Mouse (Mus musculus) gastrocnemius, postnatal 36 days (tissue): ENCODE data around the gene Nf2. TPM values are rescaled to one million over a fixed set of nuclear protein-coding genes. Genes with fewer than 3 reads are reported as not detected.
"Not testable (repeated sequence)": the region's sequence is repeated elsewhere in the genome, so short reads cannot be mapped to it uniquely, and the experiment has no call there.

ENCODE experiments used
- DNase-seq, 2 experiments: peaks; one replicate each; pipeline ENCODE4 v3.0.0; 2022
- intact Hi-C: fragments of 180-260 bp; cut with DNase I; formaldehyde crosslinking; loops from one replicate; pipeline ENCODE4 v1.15.1; 2025
- total RNA-seq, 2 experiments: library from RNA; stranded (reverse); gene quantifications; 2 replicates each; pipeline ENCODE4 v1.2.3; 2021

Nf2 gene
- total RNA-seq, 2 experiments from 2014 or later, result 45.7 to 47.4 TPM

GRCm38 (mm10) chr11:4840942-4841526 is 8.3 kb downstream of the Nf2 start:
- intact Hi-C loops, result no loop called here
- no peak for DNase-seq

- no peak for DNase-seq
- intact Hi-C loops, result loop anchor here (10.0 kb wide), 1 partner anchor 403 kb away; no protein-coding TSS in a partner anchor
Observed at GRCm38 (mm10) chr11:4838235-4838634, 11.1 kb downstream of the Nf2 start.

DNA sequence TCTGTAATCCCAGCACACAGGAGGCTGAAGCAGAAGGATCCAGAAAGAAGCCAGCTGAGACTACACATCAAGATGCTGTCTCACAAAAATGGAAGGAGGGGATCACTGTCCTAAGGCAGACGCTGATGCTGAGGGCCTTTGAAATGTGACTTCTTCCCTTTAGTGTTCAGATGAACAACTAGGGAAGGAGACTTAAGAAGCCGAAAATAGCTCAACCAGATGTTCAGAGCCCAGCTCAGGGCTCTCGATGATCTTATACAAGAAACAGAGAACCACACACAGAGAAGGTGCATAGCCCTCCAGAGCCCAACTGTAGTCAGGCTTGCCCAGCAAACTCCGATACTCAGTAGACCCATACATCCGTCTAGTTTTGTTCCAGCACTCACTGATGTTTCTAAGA is 12.0 kb downstream of the Nf2 start:
- no peak for DNase-seq
- intact Hi-C loops, result loop anchor here (10.0 kb wide), 1 partner anchor 403 kb away; no protein-coding TSS in a partner anchor

GRCm38 (mm10) chr11:4836755-4837154 is 12.6 kb downstream of the Nf2 start:
- intact Hi-C loops, result loop anchor here (10.0 kb wide), 1 partner anchor 402 kb away; no protein-coding TSS in a partner anchor
- no peak for DNase-seq

- no peak for DNase-seq
- intact Hi-C loops, result loop anchor here (10.0 kb wide), 1 partner anchor 401 kb away; no protein-coding TSS in a partner anchor
Observed at GRCm38 (mm10) chr11:4835436-4835835, 13.9 kb downstream of the Nf2 start.

GRCm38 (mm10) chr11:4833295-4833939 is 15.9 kb downstream of the Nf2 start:
- DNase-seq, result no peak
- intact Hi-C loops, result loop anchor here (10.0 kb wide), 1 partner anchor 399 kb away; no protein-coding TSS in a partner anchor

- intact Hi-C loops, result loop anchor here (10.0 kb wide), 1 partner anchor 396 kb away; no protein-coding TSS in a partner anchor
- DNase-seq, result no peak
Observed at GRCm38 (mm10) chr11:4831066-4831465, 18.3 kb downstream of the Nf2 start.

DNA sequence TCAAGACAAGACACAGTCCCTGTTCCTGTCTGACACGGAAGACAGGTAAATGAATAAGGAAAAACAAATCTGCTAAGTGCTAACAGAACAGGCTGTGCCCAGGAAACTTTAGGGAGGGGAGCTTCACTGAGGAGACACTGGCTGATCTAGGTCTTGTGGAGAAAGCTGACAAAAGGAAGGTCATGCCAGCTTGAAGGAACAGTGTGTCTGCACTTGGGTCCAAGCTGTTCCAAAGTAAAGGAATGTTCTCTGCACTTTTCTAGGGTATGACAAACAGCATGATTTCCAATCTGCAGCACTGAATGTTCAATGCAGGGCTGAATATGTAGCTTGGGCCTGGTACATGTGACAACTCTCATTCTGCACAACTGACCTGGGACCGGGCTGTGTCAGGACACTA is 21.4 kb downstream of the Nf2 start:
- intact Hi-C loops, result no loop called here

DNA sequence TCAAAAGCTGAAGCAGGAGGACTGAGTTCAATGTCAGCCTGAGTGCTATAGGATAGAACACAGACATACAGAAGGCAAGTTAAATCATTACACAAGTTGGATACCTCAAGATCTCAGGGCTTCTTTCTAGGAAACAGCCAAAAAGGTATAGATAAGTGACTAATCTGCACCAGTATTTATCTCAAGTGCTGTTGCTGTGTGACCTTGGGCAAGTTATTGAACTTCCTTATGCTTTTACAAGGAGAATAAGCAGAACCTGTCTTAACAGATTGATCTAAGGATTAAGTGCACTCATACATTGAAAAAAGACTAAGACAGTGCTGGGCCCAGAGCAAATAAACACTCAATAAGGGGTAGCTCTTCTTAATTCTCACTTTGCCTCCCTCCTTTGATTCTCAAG is 22.0 kb downstream of the Nf2 start:
- no peak for DNase-seq
- intact Hi-C loops, result no loop called here

More for the DNA sequence above, 21.4 kb downstream of the Nf2 start:
- no peak for DNase-seq

DNA sequence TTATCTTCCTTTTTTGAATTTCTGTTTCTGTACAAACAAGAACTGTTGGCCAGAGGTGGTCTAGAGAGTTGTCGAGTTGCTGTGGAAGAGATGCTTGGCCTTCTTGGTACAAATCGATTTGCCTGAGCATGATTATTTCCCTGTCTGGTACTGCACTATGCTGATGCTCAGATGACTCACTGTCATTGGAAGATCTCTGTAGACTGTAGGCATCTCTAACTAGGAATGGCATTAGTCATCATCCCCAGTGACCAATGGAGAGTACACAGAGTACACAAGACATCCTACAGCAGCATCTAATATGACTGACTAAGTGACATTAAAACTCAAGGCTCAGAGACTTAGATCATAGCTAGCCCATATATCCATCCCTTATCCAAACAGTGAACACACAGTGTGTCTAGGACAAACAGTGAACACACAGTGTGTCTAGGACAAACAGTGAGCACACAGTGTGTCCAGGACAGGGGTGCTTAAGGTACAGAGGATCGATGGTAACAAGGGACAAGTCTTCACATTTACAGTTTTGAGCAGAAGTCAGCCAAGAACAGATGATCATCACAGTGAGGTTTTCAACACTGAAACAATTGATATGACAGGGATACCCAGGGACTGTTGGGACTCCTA is 23.1 kb downstream of the Nf2 start:
- intact Hi-C loops, result no loop called here
- DNase-seq, result no peak

DNA sequence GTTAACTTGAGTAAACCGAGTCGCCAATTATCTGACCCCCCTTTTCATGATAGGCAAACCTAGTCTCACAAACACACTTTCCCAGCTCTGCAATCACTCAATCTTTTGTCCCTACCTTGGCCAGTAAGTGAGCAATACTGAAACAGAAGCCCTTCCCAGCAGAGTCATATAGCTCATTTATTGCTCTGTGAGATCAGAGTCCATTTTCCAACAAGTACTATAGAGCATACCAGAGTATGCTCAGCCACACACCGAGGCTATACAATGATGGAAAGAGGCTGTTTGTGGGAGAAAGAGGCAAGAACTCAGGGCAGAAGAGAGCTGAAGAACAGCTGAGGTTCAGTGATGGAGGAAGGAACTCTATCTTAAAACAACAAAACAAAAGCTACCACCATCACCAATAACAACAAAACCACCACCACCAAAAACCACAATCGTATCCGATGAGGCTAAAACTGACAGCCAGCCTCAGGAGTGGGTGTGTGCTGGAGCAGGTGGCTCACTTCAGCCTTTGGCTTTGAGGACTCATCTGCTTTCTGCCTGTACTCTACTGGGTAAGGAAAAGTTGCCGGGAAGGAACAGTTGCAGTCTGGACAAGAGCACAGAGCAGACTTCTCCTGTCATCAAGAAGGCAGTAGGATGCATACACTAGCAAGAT is 25.6 kb downstream of the Nf2 start:
- DNase-seq, result no peak
- intact Hi-C loops, result loop anchor here (5.0 kb wide), 2 partner anchors 66 to 86 kb away; no protein-coding TSS in a partner anchor

DNA sequence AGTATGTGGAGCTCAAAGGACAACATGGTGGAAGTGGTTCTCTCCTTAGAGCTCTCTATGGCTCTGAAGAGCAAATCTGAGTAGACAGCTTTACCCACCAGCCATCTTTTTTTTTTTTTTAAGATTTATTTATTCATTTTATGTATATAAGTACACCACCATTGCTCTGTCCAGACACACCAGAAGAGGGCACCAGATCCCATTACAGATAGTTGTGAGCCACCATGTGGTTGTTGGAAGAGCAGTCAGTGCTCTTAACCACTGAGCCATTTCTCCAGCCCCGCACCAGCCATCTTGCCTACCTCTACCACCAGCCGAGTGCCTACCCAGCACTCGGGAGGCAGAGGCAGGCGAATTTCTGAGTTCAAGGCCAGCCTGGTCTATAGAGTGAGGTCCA is 26.9 kb downstream of the Nf2 start:
- intact Hi-C loops, result loop anchor here (5.0 kb wide), 2 partner anchors 65 to 85 kb away; no protein-coding TSS in a partner anchor
- DNase-seq, result not testable (repeated sequence)

DNA sequence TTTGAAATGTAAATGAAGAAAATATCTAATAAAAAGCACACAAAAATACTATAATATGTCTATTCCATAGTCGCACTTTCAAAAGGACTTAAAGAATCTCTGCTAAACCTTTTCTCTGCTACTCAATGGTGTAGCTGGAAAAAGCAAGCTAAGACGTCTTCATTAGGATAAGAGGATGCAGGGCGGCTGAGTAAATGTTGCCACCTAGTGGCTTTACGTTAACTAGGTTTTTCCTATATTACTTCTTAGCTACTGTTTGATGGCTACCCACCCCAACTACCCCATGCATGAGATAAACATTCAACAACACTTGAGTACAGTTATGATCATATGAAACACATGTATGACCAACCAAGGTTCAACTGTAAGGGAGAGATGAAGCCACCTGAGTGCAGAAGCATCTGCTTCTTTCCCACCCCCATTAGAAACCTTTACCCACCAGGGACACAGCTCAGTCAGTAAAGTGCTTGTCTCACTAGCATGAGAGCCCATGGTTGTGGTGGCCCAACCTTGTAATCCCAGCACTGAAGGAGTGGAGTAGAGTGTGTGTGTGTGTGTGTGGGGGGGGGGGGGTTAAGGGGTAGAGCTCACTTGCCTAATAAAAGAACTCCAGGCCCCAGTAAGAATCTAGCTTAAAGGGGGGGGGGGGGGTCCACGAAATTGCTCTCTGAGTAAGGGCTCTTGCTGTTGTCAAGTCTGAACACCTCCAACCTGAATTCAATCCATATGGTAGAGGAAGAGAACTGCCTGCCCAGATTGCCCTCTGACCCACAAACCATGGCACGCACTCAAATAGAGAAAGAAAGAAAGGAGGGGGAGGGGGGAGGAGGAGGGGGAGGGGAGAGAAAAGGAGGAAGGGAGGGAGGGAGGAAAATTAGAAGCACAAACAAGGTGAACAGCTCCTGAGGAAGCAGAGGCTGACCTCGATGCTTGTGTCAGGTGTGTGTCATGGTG is 27.6 kb downstream of the Nf2 start:
- no peak for DNase-seq
- intact Hi-C loops, result loop anchor here (5.0 kb wide), 2 partner anchors 64 to 84 kb away; no protein-coding TSS in a partner anchor

DNA sequence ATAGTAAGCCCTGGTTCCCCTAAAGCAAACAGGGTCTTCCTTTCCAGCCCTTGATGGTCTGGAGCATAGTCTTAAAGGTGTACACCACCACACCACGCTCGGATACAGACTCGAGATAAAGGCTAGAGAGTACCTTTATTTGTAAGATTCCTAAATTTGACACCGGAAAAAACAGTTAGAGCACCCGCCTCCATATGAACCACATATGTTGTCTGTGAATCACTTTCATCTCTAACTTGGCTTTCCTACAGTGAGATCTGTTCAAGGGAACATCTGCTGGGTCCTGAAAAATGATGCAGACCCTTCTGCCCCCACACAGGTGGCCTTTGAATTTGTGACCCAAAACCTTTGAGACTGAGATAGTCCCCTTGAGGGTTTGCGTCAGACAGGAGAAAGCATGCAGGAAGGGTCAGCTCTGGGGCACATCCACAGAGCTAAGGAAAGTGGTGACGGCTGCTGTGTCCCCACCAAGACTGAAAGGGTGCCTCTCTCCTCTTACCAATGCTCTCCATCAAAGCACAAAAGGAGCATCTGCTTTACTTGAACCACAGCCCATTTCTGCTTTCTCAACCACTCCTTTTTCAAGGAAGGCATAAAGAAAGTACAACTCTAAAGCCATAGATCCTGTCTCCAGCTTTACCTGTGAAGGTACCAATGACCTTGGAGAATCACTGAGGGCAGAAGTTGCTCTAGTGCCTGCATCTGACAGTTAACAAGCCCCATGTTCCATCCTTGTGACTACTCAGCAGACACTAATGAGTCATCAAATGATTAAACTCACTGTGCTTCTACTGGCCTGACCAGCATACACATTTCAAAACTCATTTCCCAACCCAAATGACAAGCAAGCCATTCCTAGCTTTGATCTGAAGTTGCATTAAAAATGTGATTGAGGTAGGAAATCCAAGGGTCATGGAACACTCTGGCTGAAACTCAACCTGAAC is 34.6 kb downstream of the Nf2 start:
- intact Hi-C loops, result loop anchor here (5.0 kb wide), 1 partner anchor 47 kb away; no protein-coding TSS in a partner anchor
- no peak for DNase-seq

GRCm38 (mm10) chr11:4808311-4808710 is 41.0 kb downstream of the Nf2 start:
- intact Hi-C loops, result loop anchor here (10.0 kb wide), 1 partner anchor 304 kb away; no protein-coding TSS in a partner anchor
- no peak for DNase-seq

DNA sequence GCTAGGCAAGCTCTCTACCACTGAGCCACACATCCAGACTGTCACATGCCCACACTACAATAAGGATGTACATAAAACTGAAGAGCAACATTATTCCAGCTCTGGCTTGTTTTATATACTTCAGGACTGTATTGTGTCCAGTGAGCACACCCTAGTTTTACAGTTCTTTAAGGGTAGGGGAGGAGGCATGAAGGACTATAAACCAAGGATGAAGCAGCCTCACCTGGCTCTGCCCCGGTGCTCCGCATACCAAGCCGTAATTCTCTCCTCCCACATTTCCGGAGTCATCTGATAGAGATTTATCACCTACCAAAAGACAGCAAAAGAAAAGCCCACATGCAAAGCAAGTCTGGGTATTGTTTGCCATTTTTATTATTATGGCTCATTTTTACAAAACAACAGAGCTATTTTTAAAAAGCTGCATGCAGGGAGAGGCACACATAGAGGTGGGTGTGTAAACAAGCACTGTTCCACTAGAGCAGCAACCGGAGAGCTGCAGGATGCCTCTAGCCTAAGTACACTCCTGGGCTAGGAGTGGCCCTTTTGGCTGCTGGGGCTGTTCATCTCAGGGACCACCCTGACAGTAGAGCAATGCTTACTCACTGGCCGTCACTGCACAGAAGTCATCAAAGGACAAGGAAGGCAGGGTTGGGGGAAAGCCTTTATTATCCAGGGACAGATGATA is 43.2 kb downstream of the Nf2 start:
- intact Hi-C loops, result loop anchor here (10.0 kb wide), 1 partner anchor 301 kb away; no protein-coding TSS in a partner anchor
- no peak for DNase-seq

DNA sequence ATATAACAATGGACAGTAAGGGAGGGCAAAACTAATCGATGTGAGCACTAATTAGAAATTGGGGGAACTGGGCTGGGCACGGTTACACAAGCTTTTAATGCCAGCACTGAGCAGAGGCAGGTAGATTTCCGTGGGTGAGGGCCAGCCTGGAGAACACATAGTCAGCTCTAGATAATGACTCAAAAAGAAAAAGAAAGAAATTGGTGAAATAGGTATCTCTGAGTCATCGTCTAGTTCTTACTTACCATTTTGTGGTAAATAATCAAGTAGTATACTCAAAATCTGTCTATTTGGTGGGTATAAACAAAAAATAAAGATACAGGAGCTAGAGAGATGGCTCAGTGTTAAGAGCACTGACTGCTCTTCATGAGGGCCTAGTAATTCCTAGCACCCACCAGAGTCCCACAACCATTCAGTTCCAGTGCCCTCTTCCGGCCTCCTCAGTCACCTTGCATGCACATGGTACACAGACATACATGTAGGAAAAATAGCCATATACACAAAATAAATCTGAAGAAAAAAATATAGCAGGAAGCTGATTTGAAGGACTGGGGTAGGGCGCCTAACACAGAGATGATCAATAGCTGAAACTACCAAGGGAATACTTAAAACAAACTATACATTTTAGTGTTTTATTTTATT is 44.3 kb downstream of the Nf2 start:
- no peak for DNase-seq
- intact Hi-C loops, result loop anchor here (10.0 kb wide), 1 partner anchor 300 kb away; no protein-coding TSS in a partner anchor
